Mouse (Mus musculus) cerebellum, postnatal 4 days (tissue): ENCODE measurements around the gene Spata3.
A peak's percentile ranks its signal among the peaks of the same experiment; 100 is the strongest.
"Not testable (repeated sequence)": the region's sequence is repeated elsewhere in the genome, so short reads cannot be mapped to it uniquely, and the experiment has no call there.

Source experiments
- DNase-seq, 2 experiments: peaks; one replicate each; pipeline ENCODE4 v3.0.0; 2022; ENCODE audit warnings: low spot score in 2 of 2, mixed read lengths in 1 of 2

Gene Spata3

GRCm38 (mm10) chr1:86016516-86016915 is at the start of gene Spata3:
Gene Spata3 (plus strand): TSS chr1:86016816.
- DNase-seq: no peak

- no peak for DNase-seq
These were observed 47.5 kb upstream of the Spata3 start for GRCm38 (mm10) chr1:85969081-85969480.

- DNase-seq: peak in 1 of 2 experiments; percentile 32
These were observed 47.1 kb upstream of the Spata3 start for GRCm38 (mm10) chr1:85969519-85969918.

- DNase-seq: no peak
These were observed 45.5 kb upstream of the Spata3 start for GRCm38 (mm10) chr1:85971070-85971469.

- DNase-seq: no peak
These were observed 44.3 kb upstream of the Spata3 start for GRCm38 (mm10) chr1:85972341-85972740.

GRCm38 (mm10) chr1:85973468-85973877 is 43.1 kb upstream of the Spata3 start:
- no peak for DNase-seq

GRCm38 (mm10) chr1:85977709-85978108 is 38.9 kb upstream of the Spata3 start:
- DNase-seq: no peak

- DNase-seq: no peak
These were observed 34.8 kb upstream of the Spata3 start for GRCm38 (mm10) chr1:85981738-85982357.

GRCm38 (mm10) chr1:85985784-85986183 is 30.8 kb upstream of the Spata3 start:
- DNase-seq: no peak

- DNase-seq: no peak
These were observed 28.3 kb upstream of the Spata3 start for GRCm38 (mm10) chr1:85988351-85988750.

GRCm38 (mm10) chr1:85988882-85989281 is 27.7 kb upstream of the Spata3 start:
- not testable (repeated sequence) for DNase-seq

GRCm38 (mm10) chr1:85992175-85992574 is 24.4 kb upstream of the Spata3 start:
- no peak for DNase-seq

- no peak for DNase-seq
These were observed 23.1 kb upstream of the Spata3 start for GRCm38 (mm10) chr1:85993541-85993940.

GRCm38 (mm10) chr1:85997221-85997620 is 19.4 kb upstream of the Spata3 start:
- DNase-seq: no peak

- DNase-seq: no peak
These were observed 18.6 kb upstream of the Spata3 start for GRCm38 (mm10) chr1:85998012-85998411.

- no peak for DNase-seq
These were observed 16.6 kb upstream of the Spata3 start for GRCm38 (mm10) chr1:85999853-86000570.

- DNase-seq: no peak
These were observed 11.1 kb upstream of the Spata3 start for GRCm38 (mm10) chr1:86005540-86005939.

- DNase-seq: no peak
These were observed 10.6 kb upstream of the Spata3 start for GRCm38 (mm10) chr1:86006040-86006439.

- DNase-seq: peak; percentile 91 to 93
These were observed 8.8 kb upstream of the Spata3 start for GRCm38 (mm10) chr1:86007778-86008177.

GRCm38 (mm10) chr1:86015758-86016157 is 858 bp upstream of the Spata3 start:
- DNase-seq: not testable (repeated sequence)

- DNase-seq: peak; percentile 62 to 83
These were observed 1.8 kb downstream of the Spata3 start for GRCm38 (mm10) chr1:86018235-86019055.

- DNase-seq: no peak
These were observed 4.9 kb downstream of the Spata3 start for GRCm38 (mm10) chr1:86021365-86021989.
